Comparison of ENCODE assay signal across 14 mouse cellular contexts in genomic region chr4:59452503-59452933, GRCm38 (mm10). TPM values are rescaled to one million over a fixed set of nuclear protein-coding genes. Genes with fewer than 3 reads are reported as not detected.
DNase-seq lines count a peak whose midpoint lies in the region; ATAC-seq lines count a peak whose summit lies in the region.
"Had no signal": no experiment of that assay in that cellular context is flagged by ENCODE, and none has a peak within 500 bp of the region (broad histone marks: within the 10 kb centered on the region; RNA-seq: fewer than 3 reads in every experiment).

No protein-coding gene starts in this region.

- H3K36me3 ChIP-seq in intestine, embryonic 16.5 days (ENCODE audit: control insufficient read depth, insufficient read depth, low read length), result no peaks in the 10 kb centered on the region
- no peaks in the 10 kb centered on the region for H3K36me3 ChIP-seq in limb, embryonic 10.5 days
- H3K36me3 ChIP-seq: liver, embryonic 13.5 days; neural tube, embryonic 12.5 days had no signal

- WGBS in intestine, embryonic 16.5 days, result 53% methylated on average over 8 of the region's 8 CpGs
- WGBS in limb, embryonic 10.5 days, result 72% methylated on average over 8 of the region's 8 CpGs

- peak; percentile 92 for ATAC-seq in intestine, embryonic 16.5 days
- ATAC-seq: forebrain, embryonic 13.5 days had no signal

- 0 out of 2 replicates have a peak overlapping the region, but pooled peaks have one; percentile 13 for H3K4me2 ChIP-seq in intestine, embryonic 16.5 days (ENCODE audit: low read depth, low read length)
- H3K4me2 ChIP-seq: forebrain, embryonic 13.5 days; liver, embryonic 13.5 days; midbrain, embryonic 11.5 days; neural tube, embryonic 12.5 days had no signal

- DNase-seq in 416B (ENCODE audit: low read depth), result peak; percentile 77
- peak; percentile 26 for DNase-seq in ES-CJ7 (ENCODE audit: low read depth, low spot score)
- peak; percentile 26 for DNase-seq in limb, embryonic 10.5 days (ENCODE audit: low spot score)
- no peak for DNase-seq in c-Kit-positive CD71-positive TER-119-positive erythroid progenitor cells, embryonic 14.5 days (ENCODE audit: low spot score)
- no peak for DNase-seq in adrenal gland, adult (ENCODE audit: inconsistent age in 2 of 2, low spot score in 1 of 2)
- DNase-seq in right cerebral cortex, postnatal 14 days, result no peak
- DNase-seq: cerebellum, adult 2 months; layer of hippocampus, adult 9-11 months; liver, embryonic 13.5 days; right cerebral cortex, postnatal 25 days had no signal

- H3K27me3 ChIP-seq in intestine, embryonic 16.5 days (replicated peaks; ENCODE audit: control insufficient read depth, insufficient read depth, low read length), result no peaks in the 10 kb centered on the region
- no peaks in the 10 kb centered on the region for H3K27me3 ChIP-seq in limb, embryonic 10.5 days (ENCODE audit: low read depth, poor library complexity, severe bottlenecking)
- H3K27me3 ChIP-seq: forebrain, embryonic 13.5 days; liver, embryonic 13.5 days; neural tube, embryonic 12.5 days had no signal

- H3K9ac ChIP-seq in intestine, embryonic 16.5 days (ENCODE audit: low read depth, low read length), result no peak overlapping the region
- H3K9ac ChIP-seq: forebrain, embryonic 13.5 days; liver, embryonic 13.5 days; neural tube, embryonic 12.5 days had no signal

- H3K27ac ChIP-seq in intestine, embryonic 16.5 days (ENCODE audit: low read length), result peak overlapping the region; percentile 76
- H3K27ac ChIP-seq in limb, embryonic 10.5 days, result no peak overlapping the region
- H3K27ac ChIP-seq: forebrain, embryonic 13.5 days; liver, embryonic 13.5 days; neural tube, embryonic 12.5 days had no signal

- H3K9me3 ChIP-seq in intestine, embryonic 16.5 days (ENCODE audit: control insufficient read depth, low read length), result no peaks in the 10 kb centered on the region
- H3K9me3 ChIP-seq in limb, embryonic 10.5 days (replicated peaks), result no peaks in the 10 kb centered on the region
- H3K9me3 ChIP-seq: forebrain, embryonic 13.5 days; liver, embryonic 13.5 days; neural tube, embryonic 12.5 days had no signal

- no peak overlapping the region for H3K4me3 ChIP-seq in intestine, embryonic 16.5 days (ENCODE audit: low read length)
- H3K4me3 ChIP-seq in limb, embryonic 10.5 days, result no peak overlapping the region
- H3K4me3 ChIP-seq: forebrain, embryonic 13.5 days; liver, embryonic 13.5 days; neural tube, embryonic 12.5 days had no signal

- peaks cover 6% of the 10 kb centered on the region for H3K4me1 ChIP-seq in intestine, embryonic 16.5 days (ENCODE audit: control insufficient read depth, insufficient read depth, low read length)
- peaks cover 15% of the 10 kb centered on the region; the same call in 1 of the 2 replicates for H3K4me1 ChIP-seq in limb, embryonic 10.5 days
- H3K4me1 ChIP-seq: forebrain, embryonic 13.5 days; neural tube, embryonic 12.5 days had no signal

RNA-seq across cellular contexts. Expression of gene Susd1, which starts 14.1 kb away (rescaled TPM):
- polyA plus RNA-seq in intestine, embryonic 16.5 days (2015; fragmentation: Nextera tagmentation; extraction: Ambion mirVana), result 12.7 and 13.0 TPM in 2 replicates
- polyA plus RNA-seq in limb, embryonic 10.5 days (2016; fragmentation: Nextera tagmentation; extraction: Ambion mirVana), result 1.2 and 2.0 TPM in 2 replicates

Comparison
In these comparisons a context has a peak if more than half of its experiments do, and no peak if none do; other contexts are left out.
1. DNase-seq: peak in 416B (single experiment), ES-CJ7 (single experiment) and limb, embryonic 10.5 days (single experiment); none in c-Kit-positive CD71-positive TER-119-positive erythroid progenitor cells, embryonic 14.5 days (single experiment), adrenal gland, adult (0 of 2) and right cerebral cortex, postnatal 14 days (single experiment).